18 mouse cellular contexts compared by ENCODE assay signal in genomic region chr4:129661584-129661983, GRCm38 (mm10). TPM values are rescaled to one million over a fixed set of nuclear protein-coding genes. Genes with fewer than 3 reads are reported as not detected.
A peak's percentile ranks its signal among the peaks of the same experiment; 100 is the strongest.
DNase-seq lines count a peak whose midpoint lies in the region.
"Had no signal": no experiment of that assay in that cellular context is flagged by ENCODE, and none has a peak within 500 bp of the region (broad histone marks: within the 10 kb centered on the region; RNA-seq: fewer than 3 reads in every experiment).

No protein-coding gene starts in this region.

- peak; percentile 48 for DNase-seq in layer of hippocampus, adult 11-12 months (ENCODE audit: low spot score)
- DNase-seq in layer of hippocampus, adult 9-10 months (ENCODE audit: low spot score), result no peak
- DNase-seq in layer of hippocampus, adult 8-10 months (ENCODE audit: low spot score in 2 of 2), result peak; percentile 56 to 65
- no peak for DNase-seq in layer of hippocampus, postnatal 25 days (ENCODE audit: extremely low spot score in 1 of 2, low spot score in 1 of 2)
- DNase-seq in brain, adult 2 months (ENCODE audit: low read depth, low spot score), result peak; percentile 65
- no peak for DNase-seq in adipocyte (ENCODE audit: low spot score)
- DNase-seq: adrenal gland, adult 2 months; adrenal gland, postnatal 14 days; B cell, adult 2 months; cerebellum, adult 11-12 months; cerebellum, adult 8-10 months; cerebellum, postnatal 10 days; cerebellum, postnatal 36 days; embryo, embryonic 11 days; gastrocnemius, postnatal 25 days; heart, adult 18-20 months; heart, postnatal 10 days; heart, postnatal 36 days had no signal

RNA-seq across cellular contexts. Expression of gene Kpna6, which starts 11.0 kb away (rescaled TPM):
- 100 to 1,000 TPM in 2 of 4 experiments, 10 to 100 TPM in 2; 80.9 to 108 (median 97.7) TPM for total RNA-seq in layer of hippocampus, adult 8-10 months (2022)
- 10 to 100 TPM; 91.5 to 96.8 TPM for total RNA-seq in layer of hippocampus, postnatal 25 days (2021)

RNA-seq across cellular contexts. Expression of gene Txlna, which starts 20.7 kb away (rescaled TPM):
- 10 to 100 TPM; 42.1 to 46.3 (median 44.6) TPM for total RNA-seq in layer of hippocampus, adult 8-10 months (2022)
- total RNA-seq in layer of hippocampus, postnatal 25 days (2021), result 10 to 100 TPM; 44.0 to 44.1 TPM

RNA-seq across cellular contexts. Expression of gene Tmem39b, which starts 35.1 kb away (rescaled TPM):
- total RNA-seq in layer of hippocampus, adult 8-10 months (2022), result 10 to 100 TPM; 13.4 to 16.0 (median 14.9) TPM
- total RNA-seq in layer of hippocampus, postnatal 25 days (2021), result 10 to 100 TPM; 12.5 to 18.6 TPM

RNA-seq across cellular contexts. Expression of gene Ccdc28b, which starts 37.8 kb away (rescaled TPM):
- 10 to 100 TPM; 59.2 to 67.4 (median 62.1) TPM for total RNA-seq in layer of hippocampus, adult 8-10 months (2022)
- total RNA-seq in layer of hippocampus, postnatal 25 days (2021), result 10 to 100 TPM; 71.6 to 84.5 TPM

RNA-seq across cellular contexts. Expression of gene Iqcc, which starts 42.7 kb away (rescaled TPM):
- total RNA-seq in layer of hippocampus, adult 8-10 months (2022), result 10 to 100 TPM; 27.9 to 42.5 (median 36.0) TPM
- total RNA-seq in layer of hippocampus, postnatal 25 days (2021), result 10 to 100 TPM; 32.9 to 41.9 TPM

Comparison
In these comparisons a context has a peak if more than half of its experiments do, and no peak if none do; other contexts are left out.
1. DNase-seq: peak in layer of hippocampus, adult 11-12 months (single experiment), layer of hippocampus, adult 8-10 months (2 of 2) and brain, adult 2 months (single experiment); none in layer of hippocampus, adult 9-10 months (single experiment), layer of hippocampus, postnatal 25 days (0 of 2) and adipocyte (single experiment).